Mouse (Mus musculus): ENCODE data around the gene Robo1.

DNA sequence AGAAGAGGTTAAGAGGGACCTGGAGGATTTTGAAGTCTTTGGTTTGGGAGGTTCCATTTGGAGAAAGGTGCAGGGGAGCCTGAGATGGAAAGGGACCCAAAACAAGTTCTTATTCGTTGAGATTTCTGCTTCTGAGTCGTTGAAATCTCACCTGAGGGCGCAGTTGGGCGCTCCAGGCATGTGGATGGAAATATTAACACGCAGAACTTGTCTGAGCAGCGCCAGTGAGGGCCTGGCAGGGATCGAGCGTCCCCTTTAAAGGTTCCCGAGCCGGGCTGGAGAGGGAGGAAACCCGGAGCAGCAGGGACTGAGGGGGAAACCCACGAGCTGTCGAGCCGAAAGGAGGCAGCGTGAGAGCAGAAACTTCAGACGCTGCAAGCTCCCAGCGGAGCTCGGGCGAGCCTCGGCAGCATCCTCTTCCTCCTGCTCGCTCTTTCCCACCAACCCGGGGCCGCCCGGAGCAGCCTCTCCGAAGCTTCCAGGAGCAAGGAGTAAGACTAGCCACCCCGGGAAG, 354.8 kb downstream of the Robo1 start:
- TF ChIP-seq CTCF (IDR thresholded peaks at IDR 0.05; ENCODE audit: low read depth, low read length) (no peak), POLR2A (IDR thresholded peaks at IDR 0.05; ENCODE audit: borderline replicate concordance, low read depth, low read length) (no peak)
